Mouse (Mus musculus): ENCODE measurements around the gene Prr5l.
A peak's percentile ranks its signal among the peaks of the same experiment; 100 is the strongest.
"Not testable (repeated sequence)": the region's sequence is repeated elsewhere in the genome, so short reads cannot be mapped to it uniquely, and the experiment has no call there.

Prr5l gene

DNA sequence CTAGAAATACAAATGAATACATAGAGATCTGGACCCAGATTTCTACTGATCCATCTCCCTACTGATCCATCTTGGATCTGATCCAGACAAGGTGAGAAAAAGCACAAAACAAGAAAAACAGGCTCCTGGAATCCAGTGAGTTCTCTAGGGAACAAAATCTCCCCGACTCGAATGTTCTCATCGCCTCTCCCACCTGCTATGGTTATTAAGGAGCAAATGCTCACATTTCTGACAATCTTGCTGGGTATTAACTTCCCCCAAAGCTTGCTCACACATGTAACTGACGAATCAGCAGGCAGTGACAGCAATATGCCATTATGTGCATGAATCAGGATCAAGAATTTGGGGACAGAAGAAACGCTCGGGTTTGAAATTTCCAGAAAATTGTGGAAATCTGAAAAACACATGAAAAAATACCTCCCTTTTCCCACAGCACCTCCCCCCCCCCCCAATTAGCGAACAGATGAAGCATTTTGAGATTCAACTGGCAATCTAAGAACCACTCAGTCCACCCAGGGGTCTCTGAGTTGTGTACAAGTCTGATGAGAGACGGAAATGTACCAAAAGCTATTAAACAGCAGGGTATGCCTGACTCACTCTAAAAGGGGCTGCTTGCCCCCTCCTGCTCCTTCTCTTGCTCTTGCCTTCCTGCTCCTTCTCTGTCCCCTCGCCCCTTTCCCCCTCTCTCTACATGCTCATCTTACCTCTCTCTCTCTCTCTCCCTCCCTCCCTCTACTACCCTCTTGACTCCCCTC is 123.1 kb downstream of the Prr5l start:
- no peak for DNase-seq

DNA sequence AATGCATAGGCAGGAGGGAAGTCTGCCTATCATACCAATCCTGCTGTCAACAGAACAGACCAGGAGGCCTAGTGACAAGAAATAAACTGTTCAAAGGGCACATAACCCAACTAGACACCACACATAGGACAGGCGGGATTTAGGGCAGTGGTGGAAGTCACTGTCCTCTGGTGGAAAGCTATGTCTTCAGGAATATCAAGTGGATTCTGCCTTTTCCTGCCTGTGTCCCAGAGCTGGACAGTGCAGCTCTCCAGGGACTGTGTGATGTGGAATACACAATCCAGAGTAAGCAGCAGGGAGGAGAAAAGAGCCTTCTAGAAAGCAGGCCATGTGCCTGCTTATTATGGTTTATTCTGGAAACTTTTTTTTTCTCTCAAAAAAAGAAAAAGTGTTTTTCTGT is 125.0 kb downstream of the Prr5l start:
- DNase-seq: no peak

DNA sequence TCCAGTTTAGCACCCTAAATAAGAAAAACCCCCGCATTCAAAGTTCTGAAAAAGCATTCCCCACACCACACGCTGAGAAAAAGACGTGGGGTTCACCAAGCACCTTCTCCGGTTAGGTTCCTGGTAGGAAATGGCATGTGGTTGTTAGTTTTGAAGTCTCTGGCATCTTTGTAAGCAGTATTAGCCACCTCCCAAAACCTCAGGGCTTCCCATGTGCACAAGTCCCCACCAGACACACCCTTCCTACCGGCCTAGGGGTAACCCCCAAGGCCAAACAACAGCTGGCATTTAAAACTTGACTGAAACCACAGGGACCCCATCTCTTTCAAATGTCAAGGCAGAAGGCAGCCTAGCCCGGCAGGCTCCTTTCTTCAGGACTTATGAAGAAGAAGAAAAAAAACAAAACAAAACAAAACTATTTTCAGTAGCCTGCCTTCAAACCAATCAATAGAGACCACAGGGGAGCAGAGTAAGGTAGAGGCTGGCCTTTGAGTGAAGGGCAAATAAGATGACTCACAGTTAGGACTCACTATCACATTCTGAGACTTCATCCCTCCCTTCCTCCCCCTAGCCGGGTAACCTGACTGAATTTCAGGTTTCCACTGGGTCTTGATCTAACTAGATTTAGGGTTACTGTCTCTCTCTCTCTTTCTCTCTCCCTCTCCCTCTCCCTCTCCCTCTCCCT is 126.6 kb downstream of the Prr5l start:
- no peak for DNase-seq

DNA sequence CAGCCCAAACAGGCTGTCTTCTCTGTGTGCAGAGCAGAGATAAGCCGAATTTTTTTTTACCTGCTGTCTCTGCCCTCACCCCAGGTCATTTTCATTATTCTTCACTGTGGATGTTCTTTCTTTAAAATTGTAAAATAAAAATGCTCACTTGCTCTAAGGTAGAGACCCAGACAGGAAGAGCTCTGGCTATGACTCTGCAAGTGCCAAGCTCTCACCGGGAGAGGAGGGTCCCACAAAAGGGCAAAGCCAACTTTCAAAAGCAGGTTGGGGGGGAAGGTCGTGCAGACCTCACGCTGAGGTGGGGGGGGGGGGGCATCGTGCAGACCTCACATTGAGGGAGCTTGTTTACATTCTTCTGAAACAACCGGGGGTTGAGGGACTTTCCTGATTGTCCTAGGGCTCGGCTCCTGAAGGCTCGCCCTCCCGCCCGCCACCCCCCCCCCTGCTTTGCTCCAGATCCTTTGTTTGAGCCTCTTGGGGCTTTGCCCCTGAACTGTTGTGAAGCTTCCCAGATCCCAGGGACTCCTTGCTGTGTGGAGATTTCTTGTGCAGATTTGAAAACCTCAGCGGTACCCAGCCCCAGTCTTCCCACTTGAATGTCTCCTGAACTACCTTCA is 127.8 kb downstream of the Prr5l start:
- DNase-seq: no peak

DNA sequence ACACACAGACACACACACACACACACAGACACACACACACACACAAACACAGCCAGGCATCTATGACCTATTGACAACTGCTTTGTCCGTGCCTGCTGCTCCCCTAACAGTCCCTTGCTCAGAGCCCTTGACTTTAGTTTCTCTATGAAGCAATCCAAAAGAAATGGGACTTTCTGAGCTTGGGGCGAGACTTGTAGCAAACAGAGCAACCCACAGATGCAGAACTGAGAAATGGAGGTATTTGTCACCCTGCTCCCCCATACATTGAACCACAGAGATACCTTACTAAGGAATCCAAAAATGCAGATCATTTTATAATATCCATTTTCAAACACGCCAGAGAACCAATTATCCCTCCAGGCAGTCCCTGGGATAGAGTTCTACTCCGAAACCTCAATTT is 128.4 kb downstream of the Prr5l start:
- DNase-seq: no peak

DNA sequence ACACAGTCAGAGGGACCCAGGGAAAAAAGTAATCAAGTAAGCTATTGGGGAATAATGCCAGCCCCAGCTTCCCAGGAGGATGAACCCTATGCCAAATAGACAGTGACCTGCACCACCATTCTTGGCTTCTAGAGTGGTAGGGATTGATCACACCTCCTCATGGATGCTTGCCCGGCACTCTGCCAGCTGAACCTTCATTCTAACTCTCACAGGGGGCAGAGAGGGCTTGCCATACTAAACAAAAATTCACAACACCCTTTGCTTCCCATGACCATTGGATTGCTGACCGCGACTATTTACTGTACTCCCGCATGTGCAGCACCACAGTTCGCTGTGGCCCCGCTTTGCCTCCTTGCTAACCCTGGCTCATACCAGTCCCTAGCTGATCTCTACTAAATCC is 129.8 kb downstream of the Prr5l start:
- no peak for DNase-seq

DNA sequence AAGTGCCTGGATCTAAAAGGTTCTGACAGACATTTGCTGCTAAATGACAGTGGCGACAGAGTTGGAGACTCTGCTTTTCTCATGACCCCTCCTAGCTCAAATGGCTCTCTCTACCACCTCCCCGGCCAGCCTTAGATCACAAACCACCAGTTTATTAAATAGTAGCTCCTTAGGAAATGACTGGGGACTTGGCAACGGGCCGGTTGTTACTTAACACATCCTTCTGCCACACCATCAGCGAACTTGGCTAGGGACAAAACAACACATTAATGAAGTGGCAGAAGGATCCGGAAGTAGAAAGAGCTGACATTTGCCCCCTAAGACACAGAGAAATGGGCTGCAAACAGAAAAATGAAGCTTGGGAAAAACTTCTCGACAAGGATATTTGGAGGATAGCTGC is 130.4 kb downstream of the Prr5l start:
- peak; percentile 66 for DNase-seq

DNA sequence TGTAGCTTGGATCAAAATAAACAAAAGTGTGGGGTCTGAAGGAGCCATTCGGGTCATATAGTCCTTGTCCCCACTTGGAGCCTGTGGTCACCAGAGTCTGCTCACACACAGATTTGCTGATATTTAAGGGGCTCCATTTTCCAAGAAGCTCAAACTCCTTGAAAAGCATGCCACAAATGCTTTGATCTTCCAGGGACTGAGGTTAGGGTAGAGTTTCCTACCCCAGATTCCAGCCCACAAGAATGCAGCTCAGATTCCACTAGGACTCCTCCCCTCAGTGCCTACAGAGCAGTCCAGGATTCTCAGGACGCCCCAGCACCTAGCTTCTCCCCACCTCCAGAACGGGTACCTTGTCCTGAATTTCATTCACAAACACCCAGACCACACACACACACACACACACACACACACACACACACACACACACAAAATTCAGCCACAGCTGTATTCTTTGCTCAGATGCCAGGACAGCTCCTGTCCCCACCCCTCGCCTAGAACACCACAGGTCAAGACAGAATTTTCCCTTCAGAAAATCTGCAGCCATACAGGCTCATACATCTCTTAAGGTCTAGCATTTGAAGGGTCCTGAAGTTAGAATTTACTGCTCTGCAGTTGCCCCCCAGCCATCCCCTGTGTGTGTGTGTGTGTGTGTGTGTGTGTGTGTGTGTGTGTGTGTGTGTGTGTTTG is 131.4 kb downstream of the Prr5l start:
- DNase-seq: no peak

DNA sequence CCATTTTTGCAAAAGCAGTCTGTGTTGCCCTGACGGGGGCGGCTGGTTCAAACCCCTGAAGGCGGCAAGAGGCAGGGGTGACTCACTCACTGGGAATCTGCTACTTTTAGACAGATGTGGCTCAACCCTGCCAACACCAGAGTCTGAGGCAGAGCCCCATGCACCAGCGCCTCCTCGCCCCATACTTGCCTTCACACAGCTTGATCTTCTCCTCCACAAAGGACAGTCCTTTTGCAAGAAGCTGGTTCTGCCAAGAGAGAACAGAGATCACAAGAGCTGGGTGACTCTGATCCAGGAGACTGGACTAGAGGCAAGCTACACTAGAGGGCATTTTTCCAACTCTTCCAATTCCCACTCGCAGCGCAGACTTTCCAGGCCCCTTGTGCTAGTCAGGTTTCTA is 136.3 kb downstream of the Prr5l start:
- no peak for DNase-seq

DNA sequence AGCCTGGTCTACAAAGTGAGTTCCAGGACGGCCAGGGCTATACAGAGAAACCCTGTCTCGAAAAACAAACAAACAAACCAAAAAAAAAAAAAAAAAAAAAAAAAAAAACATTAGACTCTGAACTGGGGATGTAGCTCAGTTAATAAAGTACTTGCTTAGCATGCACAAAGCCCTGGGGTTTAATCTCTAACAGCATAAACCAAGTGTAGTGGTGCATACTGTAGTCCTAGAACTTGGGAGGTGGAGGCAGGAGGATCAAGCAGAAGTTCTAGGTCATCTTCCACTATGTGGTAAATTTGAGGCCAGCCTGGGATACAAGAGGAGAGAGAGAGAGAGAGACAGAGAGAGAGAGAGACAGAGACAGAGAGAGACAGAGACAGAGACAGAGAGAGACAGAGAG is 137.2 kb downstream of the Prr5l start:
- DNase-seq: not testable (repeated sequence)

DNA sequence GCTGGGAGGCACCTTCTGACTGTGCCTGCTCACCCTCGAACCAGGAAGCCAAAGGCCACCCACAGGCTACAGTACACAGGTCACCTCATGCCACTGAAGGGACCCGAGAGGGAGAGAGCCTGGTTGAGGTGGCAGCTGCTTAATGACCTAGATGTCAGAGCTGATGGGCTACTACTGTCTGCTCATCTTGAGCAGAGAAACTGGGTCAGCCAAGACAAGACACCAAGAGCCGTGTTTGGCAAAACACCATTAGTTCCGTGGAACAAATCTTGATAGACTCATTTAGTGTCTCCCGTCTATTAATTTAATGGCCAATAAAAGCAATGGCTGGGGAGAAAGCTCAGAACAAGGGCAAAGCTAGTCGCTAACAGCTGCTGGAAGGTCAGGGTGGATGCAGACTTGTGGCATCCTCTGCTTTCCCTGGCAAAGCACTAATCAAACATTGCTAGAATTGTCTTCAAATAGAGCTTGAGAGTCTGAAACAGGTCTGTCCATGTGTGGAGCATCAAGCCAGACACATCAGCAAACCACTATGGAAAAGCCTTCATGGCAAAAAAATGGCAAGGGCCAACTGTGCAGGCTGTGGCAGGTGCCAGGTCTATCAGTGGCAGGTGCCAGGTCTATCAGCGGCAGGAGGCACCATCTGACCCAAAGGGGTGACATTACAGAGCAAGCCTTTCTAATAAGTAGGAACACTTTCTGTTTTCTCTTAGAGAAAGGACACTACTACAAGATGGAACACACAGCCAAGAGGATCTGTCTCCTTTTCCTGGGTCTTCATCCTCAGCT is 140.6 kb downstream of the Prr5l start:
- no peak for DNase-seq

DNA sequence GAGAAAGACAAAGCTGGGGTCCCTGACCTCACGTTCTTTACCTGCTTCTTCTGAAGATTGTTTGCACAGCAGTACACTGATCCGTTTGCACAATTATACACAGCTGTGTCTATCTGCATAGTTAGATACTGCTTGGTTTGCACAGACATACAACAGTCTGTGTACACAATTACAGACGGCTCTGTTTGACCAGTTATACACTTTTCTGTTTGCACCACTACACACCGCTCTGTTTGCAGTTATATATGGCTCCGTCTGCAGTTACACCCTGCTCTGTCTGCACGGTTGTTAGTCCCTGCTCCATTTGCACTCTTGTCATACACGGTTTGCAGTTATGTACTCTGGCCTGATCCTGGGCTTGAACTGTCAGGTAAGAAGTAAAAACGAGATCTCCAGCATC is 141.2 kb downstream of the Prr5l start:
- no peak for DNase-seq

DNA sequence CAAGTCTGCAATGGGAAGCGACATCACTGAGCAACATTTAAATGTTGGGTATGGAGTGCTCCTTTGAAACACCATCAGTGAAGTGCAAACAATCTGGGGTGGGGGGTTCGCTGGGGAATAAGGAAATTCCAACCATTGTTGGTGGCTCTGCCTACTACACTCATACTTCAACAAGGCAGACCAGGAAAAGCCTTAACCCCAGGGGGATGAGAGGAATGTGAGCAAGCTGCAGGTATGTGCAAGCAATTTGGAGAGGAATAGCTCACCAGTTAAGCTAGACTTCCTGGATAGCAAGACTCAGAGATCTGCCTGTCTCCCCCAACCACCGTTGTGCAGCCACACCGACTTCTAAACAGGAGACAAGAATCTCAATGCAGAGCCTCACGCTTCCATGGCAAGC is 142.9 kb downstream of the Prr5l start:
- DNase-seq: no peak

DNA sequence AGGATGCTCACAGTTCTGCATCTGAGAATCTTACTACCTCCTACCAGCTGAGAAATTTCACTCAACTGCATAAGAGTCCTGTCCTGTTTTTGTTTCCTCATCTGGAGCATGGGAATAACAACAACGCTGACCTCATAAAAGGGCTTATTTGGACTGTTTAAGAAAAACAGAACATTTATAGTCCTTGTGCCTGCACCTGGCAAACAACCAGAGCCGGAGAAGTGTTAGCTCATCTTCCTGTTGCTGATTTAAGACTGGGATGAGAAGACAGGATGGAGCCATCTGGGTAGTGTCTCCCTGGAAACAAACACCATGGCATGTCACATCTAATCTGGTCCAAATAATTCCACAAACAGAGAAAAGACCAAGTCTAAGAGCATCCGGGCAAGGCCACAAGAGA is 149.3 kb downstream of the Prr5l start:
- no peak for DNase-seq

DNA sequence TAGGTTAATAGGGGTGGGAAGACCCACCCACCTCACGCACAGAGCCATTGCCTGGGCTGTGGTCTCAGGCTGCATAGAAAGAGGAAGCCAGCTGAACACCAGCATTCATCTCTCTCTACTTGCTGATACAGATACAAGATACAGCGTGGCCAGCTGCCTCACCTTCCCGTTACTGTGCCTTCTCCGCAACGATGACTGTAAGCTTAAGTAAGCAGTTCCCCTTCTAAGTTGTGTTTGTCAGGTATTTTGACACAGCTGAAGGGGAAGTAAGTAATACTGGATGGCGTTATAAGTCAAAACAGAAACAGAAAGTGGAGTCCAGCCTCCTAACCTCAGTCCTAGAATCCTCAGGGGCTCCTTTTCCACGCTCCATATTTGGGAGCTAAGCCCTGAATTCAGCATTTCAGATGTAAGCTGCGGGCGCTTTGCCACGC is 150.0 kb downstream of the Prr5l start:
- DNase-seq: no peak

DNA sequence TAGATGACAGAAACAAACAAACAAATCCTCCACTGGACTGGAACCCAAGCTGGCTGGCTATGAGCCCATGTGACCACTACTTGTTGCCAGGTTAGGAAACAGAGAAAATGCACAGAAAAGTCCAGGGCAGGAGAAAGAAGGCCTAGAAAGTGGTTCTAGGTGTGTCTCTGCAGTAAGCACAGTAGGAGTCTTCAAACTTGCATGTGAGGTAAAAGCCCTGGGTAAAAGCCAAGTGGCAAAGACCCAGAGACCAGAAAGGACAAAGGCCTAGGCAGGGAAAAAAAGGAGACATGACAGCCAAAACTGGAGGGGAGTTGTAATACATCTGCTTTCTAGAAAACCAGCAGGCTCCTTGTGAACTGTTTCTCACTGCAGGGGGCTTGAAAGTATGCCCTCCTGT is 151.9 kb downstream of the Prr5l start:
- peak; percentile 66 for DNase-seq

DNA sequence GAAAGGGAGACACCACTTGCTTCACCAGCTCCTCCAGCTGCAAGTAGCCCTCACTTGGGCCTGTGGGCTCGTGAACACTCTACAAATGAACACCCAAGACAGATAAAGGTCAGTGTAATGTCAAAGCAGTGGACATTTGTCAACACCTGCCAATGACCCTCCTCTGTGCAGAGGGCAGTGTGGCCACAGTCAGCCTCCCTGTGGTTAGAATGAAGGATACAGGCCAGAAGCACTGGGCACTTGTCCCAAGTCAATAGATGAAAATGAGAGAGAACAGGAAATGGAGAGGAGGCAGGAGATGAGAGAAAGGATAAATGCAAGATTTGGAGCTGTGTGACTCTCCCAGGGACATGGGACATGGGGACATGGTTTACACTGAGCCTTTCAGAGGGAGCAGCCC is 153.4 kb downstream of the Prr5l start:
- no peak for DNase-seq

DNA sequence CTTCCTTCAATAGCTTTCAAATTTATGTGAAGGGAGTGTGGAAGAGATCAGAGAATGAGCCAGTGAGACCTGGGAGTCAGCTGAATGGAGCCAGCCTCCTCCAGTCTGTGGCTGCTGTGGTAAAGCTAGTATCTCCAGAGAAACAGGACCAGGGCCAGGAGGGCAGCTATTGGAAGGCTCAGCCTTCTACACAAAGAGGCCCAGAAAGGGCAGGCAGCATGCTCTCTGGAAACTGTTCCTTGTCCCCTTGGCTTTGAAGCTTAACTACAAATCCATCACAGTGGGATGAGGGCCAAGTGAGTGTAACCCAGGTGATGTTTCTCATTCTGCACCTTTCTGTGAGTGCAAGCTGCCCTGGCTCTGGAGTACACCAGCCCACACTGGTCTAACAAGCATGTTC is 155.0 kb downstream of the Prr5l start:
- DNase-seq: no peak

DNA sequence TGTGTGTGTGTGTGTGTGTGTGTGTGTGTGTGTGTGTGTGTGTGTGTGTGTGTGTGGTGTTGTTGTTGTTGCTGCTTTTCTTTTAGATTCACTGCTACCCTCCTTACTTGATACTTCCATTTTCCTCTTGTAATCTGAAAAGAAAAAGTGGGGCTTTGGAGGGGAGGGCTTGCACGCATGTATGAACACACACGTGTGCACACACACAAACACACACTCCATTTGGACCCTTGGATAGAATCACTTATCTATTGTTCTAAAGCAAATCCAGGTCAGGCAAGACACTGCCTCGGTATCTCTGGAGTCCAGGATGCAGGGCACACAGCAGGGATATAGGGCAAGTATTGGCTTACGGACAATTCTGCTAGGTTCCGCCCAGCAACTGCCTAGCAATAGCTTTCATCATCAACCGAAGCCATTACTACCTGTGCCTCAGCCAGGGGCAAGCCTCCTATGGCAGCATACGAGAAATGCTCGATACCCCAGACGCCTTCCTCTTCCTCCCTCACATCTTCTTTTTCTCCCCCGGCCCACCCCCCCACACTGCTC is 159.4 kb downstream of the Prr5l start:
- DNase-seq: no peak

DNA sequence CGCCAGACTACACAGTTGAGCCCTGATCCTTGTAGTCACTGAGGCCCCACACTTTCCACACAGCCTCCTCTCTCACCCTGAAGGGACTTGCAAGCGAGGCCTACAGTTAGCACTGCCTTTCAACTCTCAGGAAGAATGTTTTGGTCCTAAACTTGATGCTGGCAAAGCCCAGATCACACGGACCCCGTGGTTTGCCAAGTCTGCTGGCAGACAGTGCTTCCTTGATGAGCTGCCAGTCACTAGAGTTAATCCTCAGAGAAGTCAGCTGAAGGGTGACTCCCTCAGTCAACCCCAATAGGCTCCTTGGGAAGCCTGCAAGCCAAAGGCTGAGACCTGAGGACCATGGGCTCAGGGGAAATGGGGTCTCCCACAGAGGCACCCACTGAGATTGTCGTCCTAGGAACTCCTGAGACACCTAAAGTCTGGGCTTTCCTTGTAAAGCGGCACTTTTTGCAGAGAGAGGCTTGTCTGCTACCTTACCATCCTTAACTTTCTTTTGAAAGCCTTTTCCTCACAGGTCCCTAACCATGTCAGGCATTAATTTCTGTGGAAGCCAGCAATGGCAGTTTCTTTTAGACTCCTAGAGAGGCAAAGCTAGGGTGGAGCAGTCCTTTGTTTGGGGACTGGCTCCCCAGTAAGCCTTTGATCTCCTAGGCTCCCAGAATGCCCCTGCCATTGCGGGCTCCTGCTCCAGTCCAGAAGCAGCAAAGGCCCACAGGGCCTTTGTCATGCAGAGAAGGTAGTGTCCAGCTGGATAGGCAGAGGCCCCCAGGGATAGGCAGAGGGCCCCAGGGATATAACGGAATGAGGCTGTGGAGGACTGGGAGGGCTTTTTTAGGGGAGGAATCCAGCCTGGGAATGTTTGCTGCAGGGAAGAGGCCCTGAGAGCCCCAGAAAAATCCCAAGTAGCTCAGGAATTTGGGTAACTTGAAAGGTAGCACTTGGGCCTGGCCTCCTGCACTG is 160.2 kb downstream of the Prr5l start:
- DNase-seq: peak; percentile 29

DNA sequence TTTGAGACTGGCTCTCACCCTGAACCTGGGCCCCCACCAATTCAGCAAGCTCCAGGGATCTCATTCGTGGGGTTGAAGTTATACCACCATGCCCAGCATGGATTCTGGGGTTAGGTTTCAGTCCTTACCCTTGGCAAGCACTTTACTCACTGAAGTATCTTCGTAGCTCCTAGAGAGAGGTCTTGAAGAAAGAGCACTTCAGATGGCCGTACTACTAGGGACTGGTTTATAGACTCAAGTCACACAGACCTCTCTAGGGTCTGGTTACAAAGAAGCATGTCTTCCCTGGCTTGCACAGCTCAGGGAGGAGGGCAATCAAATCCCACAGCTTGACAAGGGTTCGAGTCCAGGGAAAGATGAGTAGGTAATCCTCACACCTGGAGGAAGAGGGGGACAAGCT is 161.0 kb downstream of the Prr5l start:
- no peak for DNase-seq

Measured in kidney, adult 18-20 months (tissue).